Mouse (Mus musculus) layer of hippocampus, postnatal 14 days (tissue): ENCODE results near the gene Zscan26. TPM values are rescaled to one million over a fixed set of nuclear protein-coding genes. Genes with fewer than 3 reads are reported as not detected.

Experiments
- microRNA-seq, 2 experiments: library from miRNA; unstranded; fragments of <30 nt; microRNA quantifications; one replicate each; pipeline ENCODE4 v1.2.0; 2021
- total RNA-seq, 2 experiments: library from RNA; stranded (reverse); gene quantifications; 2 replicates each; pipeline ENCODE4 v1.2.3; 2021

The Zscan26 gene
- total RNA-seq, 2 experiments from 2014 or later: 33.9 to 35.6 TPM

Small RNA genes within 50 kb of the gene (microRNA-seq; reads per million reads assigned to microRNA genes)
- 0 reads per million in 2 experiments for gene Mir1896
- 0 to 1.6 reads per million in 2 experiments for gene Mir6942

Other genes with a start within 250 kb of the Zscan26 start
- gene Gpx5, start 161.0 kb downstream of the Zscan26 start, total RNA-seq: not detected
- gene Gpx6, start 141.6 kb downstream of the Zscan26 start, total RNA-seq: not detected
- gene Olfr1367, start 106.8 kb downstream of the Zscan26 start, total RNA-seq: not detected
- gene Zscan12, start 90.9 kb downstream of the Zscan26 start, total RNA-seq: 1 to 10 TPM; 8.3 to 9.0 TPM
- gene Zkscan3, start 51.0 kb downstream of the Zscan26 start, total RNA-seq: 10 to 100 TPM; 37.5 to 37.6 TPM
- gene Pgbd1, start 12.7 kb downstream of the Zscan26 start, total RNA-seq: 1 to 10 TPM; 1.3 TPM
- under 1 TPM; 0.69 to 0.74 TPM for gene Nkapl, start 14.8 kb upstream of the Zscan26 start, total RNA-seq
- gene Zkscan4, start 25.2 kb upstream of the Zscan26 start, total RNA-seq: 1 to 10 TPM; 6.7 to 7.7 TPM
- gene Gm10065, start 25.7 kb upstream of the Zscan26 start, total RNA-seq: not detected
- gene AK157302, start 41.5 kb upstream of the Zscan26 start, total RNA-seq: 10 to 100 TPM; 15.9 to 17.4 TPM
- gene Gm11273, start 47.7 kb upstream of the Zscan26 start, total RNA-seq: 10 to 100 TPM; 64.8 to 76.7 TPM
- 10 to 100 TPM; 16.2 to 16.9 TPM for gene Zkscan8, start 77.4 kb upstream of the Zscan26 start, total RNA-seq
- gene Olfr1366, start 89.1 kb upstream of the Zscan26 start, total RNA-seq: not detected
- not detected for gene Olfr1535, start 106.2 kb upstream of the Zscan26 start, total RNA-seq
- gene Olfr1364, start 128.0 kb upstream of the Zscan26 start, total RNA-seq: not detected
- gene Olfr1362, start 160.3 kb upstream of the Zscan26 start, total RNA-seq: not detected
- not detected for gene Olfr11, start 188.8 kb upstream of the Zscan26 start, total RNA-seq
- not detected for gene Olfr1361, start 209.7 kb upstream of the Zscan26 start, total RNA-seq
- not detected for gene Olfr1360, start 223.7 kb upstream of the Zscan26 start, total RNA-seq
- gene Olfr1359, start 244.4 kb upstream of the Zscan26 start, total RNA-seq: not detected